Mouse (Mus musculus) stomach, embryonic 14.5 days (tissue): ENCODE results near the gene Slc48a1. TPM values are rescaled to one million over a fixed set of nuclear protein-coding genes. Genes with fewer than 3 reads are reported as not detected.

Experiments
- polyA plus RNA-seq: library from polyadenylated mRNA; unstranded; fragments of >200 nt; fragmentation: Nextera tagmentation; extraction: Ambion mirVana; gene quantifications from 2 replicates; pipeline ENCODE4 v1.2.1, GENCODE M21; 2014

Slc48a1 gene
- polyA plus RNA-seq, 1 experiment from 2014 or later: 23.5 TPM

Other genes starting within 250 kb of the Slc48a1 start
- 32.6 and 34.1 TPM in 2 replicates for gene Rpap3, start 72.7 kb upstream of the Slc48a1 start, polyA plus RNA-seq
- 0.20 TPM in 1 of 2 replicates, not detected in the other for gene Endou, start 47.2 kb upstream of the Slc48a1 start, polyA plus RNA-seq
- gene Rapgef3, start 10.5 kb upstream of the Slc48a1 start, polyA plus RNA-seq: 6.1 and 7.5 TPM in 2 replicates
- 32.4 and 33.0 TPM in 2 replicates for gene Hdac7, start 66.0 kb downstream of the Slc48a1 start, polyA plus RNA-seq
- gene Vdr, start 132.1 kb downstream of the Slc48a1 start, polyA plus RNA-seq: 0.80 and 1.1 TPM in 2 replicates
- 37.2 and 43.0 TPM in 2 replicates for gene Tmem106c, start 185.7 kb downstream of the Slc48a1 start, polyA plus RNA-seq
- gene Col2a1, start 226.2 kb downstream of the Slc48a1 start, polyA plus RNA-seq: 2.5 and 3.1 TPM in 2 replicates